Mouse (Mus musculus) v-Abl transformed pro-B cells (cell line): ENCODE measurements around the gene Gm32717.
"Not testable (repeated sequence)": the region's sequence is repeated elsewhere in the genome, so short reads cannot be mapped to it uniquely, and the experiment has no call there.

Source experiments
- in situ Hi-C, 2 experiments: fragments of 400-800 bp; cut with MboI; formaldehyde crosslinking; loops; one replicate each; pipeline ENCODE4 v1.15.1; 2025; ENCODE audit not compliant: unreplicated experiment in 2 of 2

Gene Gm32717

DNA sequence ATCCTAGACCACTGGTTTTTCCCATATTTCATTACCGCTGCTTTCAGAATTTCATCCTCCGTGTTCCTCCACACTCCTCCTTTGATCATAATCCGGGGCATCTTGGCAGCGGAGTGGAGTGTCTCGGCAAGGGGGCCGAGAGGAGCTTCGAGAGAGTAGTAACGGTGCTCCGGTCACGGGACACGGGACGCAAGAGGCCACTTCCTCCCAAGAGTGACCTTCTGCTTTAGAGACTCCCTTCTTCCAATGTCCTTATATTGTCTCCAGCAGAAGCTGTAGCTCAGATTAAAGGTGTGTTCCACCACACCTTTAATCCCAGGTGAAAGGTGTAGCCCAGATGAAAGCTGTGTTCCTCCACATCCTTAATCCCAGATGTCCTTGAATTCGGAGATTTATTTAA, at the start of gene Gm32717:
TSS of gene Gm32717 (minus strand) at position 101 of the 400 bp plus-strand sequence.
- in situ Hi-C loops, result not testable (repeated sequence)

DNA sequence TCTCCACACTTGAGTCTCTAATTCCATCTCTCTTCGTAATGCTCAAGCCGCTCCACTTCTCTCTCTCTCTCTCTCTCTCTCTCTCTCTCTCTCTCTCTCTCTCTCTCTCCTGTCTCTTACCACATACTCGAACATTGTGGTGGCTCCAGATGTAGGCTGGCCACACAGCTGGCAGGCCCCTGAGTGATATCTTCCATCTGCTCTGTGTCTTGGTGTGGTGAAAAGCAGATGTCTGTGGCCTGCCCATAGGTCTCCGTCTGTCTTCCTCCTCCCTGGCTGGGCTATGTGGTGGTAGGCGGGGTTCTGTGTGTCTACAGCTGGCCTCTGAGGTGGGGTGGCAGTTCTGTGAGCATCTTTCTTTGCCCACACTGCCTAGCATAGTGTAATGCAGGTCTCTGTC, 42.4 kb upstream of the Gm32717 start:
- in situ Hi-C loops, result not testable (repeated sequence)

DNA sequence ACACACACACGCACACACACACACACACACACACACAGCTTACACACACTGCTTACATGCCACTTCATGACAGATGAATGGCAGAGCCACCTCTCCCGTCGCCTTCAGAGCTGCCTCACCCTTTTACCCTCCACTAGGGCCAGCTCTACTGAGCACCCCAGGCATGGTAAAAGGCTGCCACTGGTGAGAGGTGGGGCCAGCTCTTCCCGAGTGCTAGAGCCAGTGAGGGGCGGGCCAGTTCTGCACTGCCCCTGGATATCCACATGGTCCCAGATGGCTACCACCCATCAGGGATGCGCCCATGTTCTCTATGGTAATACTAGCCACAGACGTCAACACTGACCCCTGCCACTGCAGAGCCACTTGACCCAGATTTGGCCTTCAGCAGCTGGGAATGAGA, 42.0 kb upstream of the Gm32717 start:
- in situ Hi-C loops, result not testable (repeated sequence)

DNA sequence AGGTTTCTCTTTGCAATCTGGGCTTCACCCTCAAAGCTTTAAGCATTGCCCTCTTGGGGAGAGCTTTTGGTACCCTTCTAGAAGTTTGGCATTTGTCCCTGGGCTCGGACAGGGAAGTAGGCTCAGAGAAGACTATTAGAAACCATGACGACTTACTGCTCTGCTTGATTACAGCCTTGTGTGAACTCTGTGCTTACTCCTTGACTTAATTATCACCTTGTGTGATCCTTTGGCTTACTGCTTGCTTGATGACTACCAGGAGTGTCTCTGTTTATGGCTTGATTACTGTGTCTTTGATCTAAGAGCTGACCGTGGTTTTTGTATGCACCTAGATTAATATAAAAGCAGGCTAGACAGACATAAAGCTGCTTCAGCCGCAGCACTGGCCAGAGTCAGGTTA, 37.5 kb upstream of the Gm32717 start:
- in situ Hi-C loops, result not testable (repeated sequence)

DNA sequence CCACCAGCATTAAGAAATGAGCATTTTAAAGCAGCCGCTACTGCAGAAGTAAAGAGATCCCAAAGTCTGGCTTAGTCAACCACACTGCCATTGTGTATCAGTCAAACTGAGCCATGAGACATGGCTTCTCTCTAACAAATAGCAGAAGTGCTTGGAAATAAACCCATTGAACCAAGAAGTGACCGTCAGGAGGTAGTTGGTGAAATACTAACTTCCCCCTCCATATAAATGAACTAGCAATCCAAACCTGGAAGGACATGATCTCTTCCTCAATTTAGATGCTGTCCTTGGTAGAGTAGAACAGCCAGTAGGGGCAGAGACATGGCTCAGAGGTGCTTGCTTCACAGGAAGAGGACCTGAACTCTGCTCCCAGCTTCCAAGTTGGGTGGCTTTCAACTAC, 30.8 kb upstream of the Gm32717 start:
- in situ Hi-C loops, result not testable (repeated sequence)

DNA sequence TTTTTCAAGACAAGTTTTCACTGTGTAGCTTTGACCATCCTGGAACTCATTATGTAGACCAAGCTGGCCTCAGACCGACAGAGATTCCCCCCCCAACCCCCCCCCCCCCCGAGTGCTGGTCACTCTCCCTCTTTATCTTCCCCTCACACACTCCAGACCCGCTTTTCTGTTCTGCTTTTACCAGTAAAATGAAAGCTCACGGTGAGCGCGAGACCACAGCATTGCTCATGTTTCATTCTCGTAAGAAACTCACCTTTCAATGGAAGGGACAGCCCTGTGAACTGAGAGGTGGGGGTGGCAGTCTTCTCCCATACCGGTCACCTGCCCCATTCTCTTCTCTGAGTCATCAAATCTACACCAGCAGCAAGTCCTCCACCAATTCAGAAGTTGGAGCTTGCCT, 28.2 kb upstream of the Gm32717 start:
- in situ Hi-C loops, result not testable (repeated sequence)

DNA sequence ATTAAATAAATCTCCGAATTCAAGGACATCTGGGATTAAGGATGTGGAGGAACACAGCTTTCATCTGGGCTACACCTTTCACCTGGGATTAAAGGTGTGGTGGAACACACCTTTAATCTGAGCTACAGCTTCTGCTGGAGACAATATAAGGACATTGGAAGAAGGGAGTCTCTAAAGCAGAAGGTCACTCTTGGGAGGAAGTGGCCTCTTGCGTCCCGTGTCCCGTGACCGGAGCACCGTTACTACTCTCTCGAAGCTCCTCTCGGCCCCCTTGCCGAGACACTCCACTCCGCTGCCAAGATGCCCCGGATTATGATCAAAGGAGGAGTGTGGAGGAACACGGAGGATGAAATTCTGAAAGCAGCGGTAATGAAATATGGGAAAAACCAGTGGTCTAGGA, 17.8 kb upstream of the Gm32717 start, which contains the start of gene Gm32802:
TSS of gene Gm32802 (plus strand) at position 301 of the 400 bp plus-strand sequence.
- in situ Hi-C loops, result not testable (repeated sequence)

DNA sequence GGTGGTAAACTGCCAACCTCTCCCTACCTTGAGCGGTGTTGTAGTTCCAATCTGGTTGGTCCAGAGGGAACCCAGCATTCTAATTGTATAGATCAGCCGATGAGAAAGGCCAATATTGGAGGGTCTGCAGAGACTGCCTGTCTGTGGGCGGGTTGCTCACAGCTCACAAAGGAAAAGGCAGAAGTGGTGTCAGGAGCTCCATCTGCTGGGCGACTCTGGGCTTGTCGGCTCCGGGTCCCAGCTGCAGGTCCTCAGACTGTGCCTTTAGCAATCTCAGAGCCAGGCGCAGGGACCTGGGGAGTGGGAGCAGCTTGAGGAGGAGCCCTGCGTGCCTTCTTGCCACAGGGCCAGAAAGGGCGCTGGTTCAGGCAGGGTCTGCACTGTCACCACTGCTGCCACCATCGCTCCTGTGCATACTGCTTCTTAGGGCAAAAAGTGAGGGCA, 10.3 kb upstream of the Gm32717 start:
- in situ Hi-C loops, result no loop called here

DNA sequence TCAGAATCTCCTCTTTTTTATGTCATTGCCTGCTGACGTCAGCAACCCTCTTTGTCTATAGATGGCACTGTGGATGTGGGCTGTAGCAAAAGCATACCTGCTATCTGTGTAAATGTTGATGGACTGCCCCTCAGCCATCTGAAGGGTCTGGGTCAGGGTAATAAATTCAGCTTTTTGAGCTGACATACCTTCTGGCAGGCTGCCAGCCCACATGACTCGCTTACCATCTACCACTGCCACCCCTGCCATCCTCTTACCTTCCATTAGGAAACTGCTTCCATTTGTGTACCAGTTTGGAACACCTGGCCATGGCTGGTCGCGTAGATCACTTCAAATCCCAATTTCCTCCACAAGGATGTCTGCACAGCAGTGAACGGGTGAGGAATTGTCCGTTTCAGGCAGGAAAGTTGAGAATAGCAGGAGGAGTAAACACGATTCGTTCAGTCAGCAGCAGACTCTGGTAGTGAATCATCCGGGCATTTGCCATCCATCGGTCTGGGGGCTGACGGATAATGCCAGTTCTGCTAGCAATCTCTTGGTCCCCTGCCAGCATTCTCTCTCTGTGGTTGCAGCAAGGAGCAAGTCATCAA, 8.5 kb upstream of the Gm32717 start:
- in situ Hi-C loops, result not testable (repeated sequence)

DNA sequence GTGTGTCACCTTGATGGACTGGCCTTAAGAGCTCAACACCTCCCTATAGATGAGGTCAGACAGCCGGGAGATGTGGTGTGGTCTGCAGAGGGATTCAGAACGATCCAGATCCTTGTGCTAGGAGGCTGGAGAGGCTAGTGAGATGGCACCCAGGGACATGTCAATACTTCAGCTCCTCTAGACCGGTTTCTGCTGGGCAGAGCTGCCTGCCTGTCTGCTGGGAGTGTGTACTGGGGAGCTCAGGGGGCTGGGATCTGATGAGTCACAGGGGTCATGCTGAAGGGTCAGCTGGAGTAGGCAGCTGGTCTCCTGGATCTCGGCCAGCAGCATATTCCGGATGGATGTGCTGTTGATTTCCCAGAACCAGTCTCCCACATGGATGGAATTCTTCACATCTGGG, 8.0 kb downstream of the Gm32717 start:
- in situ Hi-C loops, result not testable (repeated sequence)

DNA sequence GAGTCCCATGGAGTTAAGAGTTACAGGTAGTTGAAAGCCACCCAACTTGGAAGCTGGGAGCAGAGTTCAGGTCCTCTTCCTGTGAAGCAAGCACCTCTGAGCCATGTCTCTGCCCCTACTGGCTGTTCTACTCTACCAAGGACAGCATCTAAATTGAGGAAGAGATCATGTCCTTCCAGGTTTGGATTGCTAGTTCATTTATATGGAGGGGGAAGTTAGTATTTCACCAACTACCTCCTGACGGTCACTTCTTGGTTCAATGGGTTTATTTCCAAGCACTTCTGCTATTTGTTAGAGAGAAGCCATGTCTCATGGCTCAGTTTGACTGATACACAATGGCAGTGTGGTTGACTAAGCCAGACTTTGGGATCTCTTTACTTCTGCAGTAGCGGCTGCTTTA, 13.0 kb downstream of the Gm32717 start:
- in situ Hi-C loops, result not testable (repeated sequence)

DNA sequence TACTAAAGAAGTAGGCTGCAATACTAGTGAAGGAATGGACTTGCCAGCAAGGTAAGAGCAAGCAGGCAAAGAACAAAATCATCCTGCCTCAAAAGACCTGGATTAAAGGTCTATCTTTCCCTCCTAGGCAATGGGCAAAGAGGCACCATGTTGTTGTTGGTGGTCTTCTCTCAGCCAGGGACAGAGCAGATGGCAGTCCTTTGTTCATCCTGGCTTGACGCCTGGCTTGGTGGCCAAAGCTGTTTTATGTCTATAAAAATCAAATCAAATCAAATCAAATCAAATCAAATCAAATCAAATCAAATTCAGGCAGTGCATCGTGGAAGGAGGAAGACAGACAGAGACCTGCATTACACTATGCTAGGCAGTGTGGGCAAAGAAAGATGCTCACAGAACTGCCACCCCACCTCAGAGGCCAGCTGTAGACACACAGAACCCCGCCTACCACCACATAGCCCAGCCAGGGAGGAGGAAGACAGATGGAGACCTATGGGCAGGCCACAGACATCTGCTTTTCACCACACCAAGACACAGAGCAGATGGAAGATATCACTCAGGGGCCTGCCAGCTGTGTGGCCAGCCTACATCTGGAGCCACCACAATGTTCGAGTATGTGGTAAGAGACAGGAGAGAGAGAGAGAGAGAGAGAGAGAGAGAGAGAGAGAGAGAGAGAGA, 24.7 kb downstream of the Gm32717 start:
- in situ Hi-C loops, result not testable (repeated sequence)

DNA sequence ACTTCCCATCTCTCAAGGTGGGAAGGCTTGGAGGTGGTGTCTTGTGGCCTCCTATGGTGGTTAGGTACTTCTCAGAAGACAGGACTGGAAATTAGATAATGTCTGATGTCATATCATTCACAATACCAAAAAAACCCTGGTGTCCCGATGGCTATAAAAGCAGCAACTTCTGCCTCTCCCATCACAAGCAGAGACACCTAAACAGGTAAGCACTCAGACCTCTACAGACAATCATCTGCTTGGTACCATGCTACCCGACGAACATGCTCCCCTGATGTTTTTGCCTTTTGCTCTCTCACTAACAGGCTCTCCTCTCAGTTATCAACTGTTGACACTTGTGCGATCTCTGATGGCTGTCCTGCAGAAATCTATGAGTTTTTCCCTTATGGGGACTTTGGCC, 35.9 kb downstream of the Gm32717 start, which contains the start of gene Il22:
TSS of gene Il22 (plus strand) at position 301 of the 400 bp plus-strand sequence.
- in situ Hi-C loops, result no loop called here

DNA sequence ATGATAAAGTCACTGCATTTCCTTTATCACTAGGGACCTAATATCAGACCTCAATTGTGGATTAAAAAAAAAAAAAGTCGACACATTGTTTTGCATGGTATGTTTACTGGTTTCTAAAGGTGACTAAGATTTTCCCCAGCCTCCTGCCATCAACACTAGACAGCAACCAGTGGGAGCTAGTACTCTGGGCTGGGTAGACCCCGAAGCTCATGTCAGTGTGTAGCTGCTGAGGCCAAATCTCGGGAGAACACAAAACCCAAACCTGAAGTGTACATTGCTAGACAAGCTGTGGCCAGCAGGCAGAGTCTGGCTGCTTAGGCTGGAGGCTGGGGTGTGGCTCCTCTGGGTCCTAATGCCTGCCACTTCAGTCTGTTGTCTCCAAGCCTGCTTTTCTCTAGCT, 45.4 kb downstream of the Gm32717 start:
- in situ Hi-C loops, result not testable (repeated sequence)
